Comparison of ENCODE assay signal across 15 mouse cellular contexts in genomic region chr5:4776495-4776894, GRCm38 (mm10).
"Had no signal": no experiment of that assay in that cellular context is flagged by ENCODE, and none has a peak within 500 bp of the region (broad histone marks: within the 10 kb centered on the region; RNA-seq: fewer than 3 reads in every experiment).

No protein-coding gene starts in this region.

- H3K36me3 ChIP-seq: kidney, embryonic 15.5 days; midbrain, embryonic 13.5 days; neural tube, embryonic 13.5 days had no signal

- H3K9me3 ChIP-seq: kidney, embryonic 15.5 days; midbrain, embryonic 13.5 days; neural tube, embryonic 13.5 days had no signal

- H3K27ac ChIP-seq: kidney, embryonic 15.5 days; liver, embryonic 14.5 days; macrophage; midbrain, embryonic 13.5 days; neural tube, embryonic 13.5 days had no signal

- DNase-seq: kidney, adult 2 months; kidney, postnatal 10 days; kidney, postnatal 36 days; left cerebral cortex, postnatal 4 days; liver, postnatal 0 days; lung, embryonic 14.5 days; thymus, adult 18-20 months; thymus, postnatal 36 days had no signal

- H3K27me3 ChIP-seq: kidney, embryonic 15.5 days; neural tube, embryonic 13.5 days had no signal

- H3K4me2 ChIP-seq: kidney, embryonic 15.5 days; lung, embryonic 14.5 days; midbrain, embryonic 13.5 days; neural tube, embryonic 13.5 days had no signal

- H3K4me3 ChIP-seq: kidney, embryonic 15.5 days; midbrain, embryonic 13.5 days; neural tube, embryonic 13.5 days had no signal

- H3K9ac ChIP-seq: kidney, embryonic 15.5 days; liver, embryonic 14.5 days; liver, postnatal 0 days; lung, embryonic 14.5 days; midbrain, embryonic 13.5 days; neural tube, embryonic 13.5 days had no signal

- H3K4me1 ChIP-seq: kidney, embryonic 15.5 days had no signal

- ATAC-seq: intestine, postnatal 0 days; liver, postnatal 0 days; lung, postnatal 0 days; midbrain, embryonic 13.5 days had no signal
